Mouse (Mus musculus) testis, adult 2 months (tissue): Measurements from ENCODE around the gene Myh4. TPM values are rescaled to one million over a fixed set of nuclear protein-coding genes. Genes with fewer than 3 reads are reported as not detected.

Experiments used
- H3K27ac ChIP-seq: fragments of 200-500 bp; 2 replicates; pipeline ENCODE4 v1.5.1; 2012; ENCODE audit warnings: low read depth, low read length; ENCODE audit not compliant: control insufficient read depth, insufficient read depth
- H3K27me3 ChIP-seq: fragments of 200-500 bp; 2 replicates; pipeline ENCODE4 v1.6.1; 2012; ENCODE audit warnings: mild to moderate bottlenecking, low read length, moderate library complexity; ENCODE audit not compliant: control insufficient read depth, insufficient read depth
- H3K36me3 ChIP-seq: fragments of 200-500 bp; 2 replicates; pipeline ENCODE4 v1.6.1; 2012; ENCODE audit warnings: mild to moderate bottlenecking, low read length; ENCODE audit not compliant: control insufficient read depth, insufficient read depth
- H3K4me1 ChIP-seq: fragments of 200-500 bp; 2 replicates; pipeline ENCODE4 v1.6.1; 2012; ENCODE audit warnings: low read length; ENCODE audit not compliant: control insufficient read depth, insufficient read depth
- H3K4me3 ChIP-seq: fragments of 200-500 bp; 2 replicates; pipeline ENCODE4 v1.5.1; 2012; ENCODE audit warnings: low read depth, mild to moderate bottlenecking, low read length, moderate library complexity, mixed read lengths; ENCODE audit not compliant: control insufficient read depth
- CTCF ChIP-seq: fragments of 200-500 bp; IDR thresholded peaks from 2 replicates; pipeline ENCODE4 v1.5.1; 2012; ENCODE audit warnings: low read depth, mild to moderate bottlenecking, inconsistent platforms, low read length, moderate library complexity; ENCODE audit not compliant: control insufficient read depth, insufficient read depth, insufficient replicate concordance
- POLR2A ChIP-seq: fragments of 200-500 bp; IDR thresholded peaks from 2 replicates; pipeline ENCODE4 v1.6.1; 2012; ENCODE audit warnings: low read depth, mild to moderate bottlenecking, inconsistent platforms, low read length, moderate library complexity; ENCODE audit not compliant: control insufficient read depth
- polyA plus RNA-seq: library from polyadenylated mRNA; depleted of rRNA; stranded (reverse); fragments of >200 nt; gene quantifications from 2 replicates; pipeline ENCODE4 v1.2.3, GENCODE M21; 2012; rRNA removed

The Myh4 gene
- polyA plus RNA-seq = 0.02 TPM in 2 replicates

DNA sequence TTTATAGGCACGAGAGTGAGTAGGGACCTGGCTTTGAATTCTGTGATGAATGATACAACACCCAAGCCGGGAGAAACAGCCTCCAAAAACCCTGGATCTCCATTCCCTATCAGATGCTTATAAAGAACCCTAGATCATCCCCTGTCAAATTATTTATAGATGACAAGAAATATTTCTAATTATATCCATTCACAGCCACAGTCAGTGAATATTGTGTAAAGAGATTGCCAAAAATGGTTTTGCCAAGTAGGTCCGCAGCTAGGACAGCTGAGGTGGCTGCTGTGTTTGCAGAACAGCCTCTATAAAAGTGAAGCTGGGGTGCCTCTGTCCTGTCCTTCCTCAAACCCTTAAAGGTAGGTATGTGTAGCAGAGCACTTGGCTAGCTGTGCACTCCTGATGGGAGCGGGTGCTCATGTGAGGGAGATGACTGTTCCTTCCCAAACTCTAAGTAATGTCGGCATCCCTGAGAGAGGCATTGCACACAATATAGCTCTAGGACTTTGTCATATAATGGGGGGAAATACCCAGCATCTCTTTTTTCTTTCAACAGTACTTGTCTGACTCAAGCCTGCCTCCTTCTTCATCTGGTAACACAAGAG, at the start of gene Myh4:
Myh4 (plus strand) TSS at position 549 of the 599 bp plus-strand sequence.
- Histone ChIP-seq H3K27ac (no peak within 1 kb of the TSS), H3K36me3 (no peaks in the 10 kb centered on the region), H3K4me3 (no peak within 1 kb of the TSS), H3K27me3 (no peaks in the 10 kb centered on the region), H3K4me1 (no peaks in the 10 kb centered on the region)
- TF ChIP-seq POLR2A (no peak), CTCF (no peak)

DNA sequence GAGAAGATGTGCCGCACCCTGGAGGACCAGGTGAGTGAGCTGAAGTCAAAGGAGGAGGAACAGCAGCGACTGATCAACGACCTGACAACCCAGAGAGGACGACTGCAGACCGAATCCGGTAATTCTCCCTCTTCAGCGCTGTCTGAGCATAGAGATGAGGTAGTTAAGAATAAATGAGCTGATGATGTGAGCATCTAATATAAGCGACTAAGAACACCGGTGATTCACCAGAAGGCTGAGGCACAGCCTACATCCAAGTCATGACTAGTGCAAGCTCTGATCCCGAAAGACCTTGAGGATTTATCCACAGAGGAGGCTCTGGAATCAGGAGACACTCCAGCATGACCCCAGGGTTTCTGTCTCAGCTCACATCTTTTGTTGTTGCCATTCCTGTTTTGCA, 47.5 kb upstream of the Myh4 start:
- H3K36me3 ChIP-seq = no peaks in the 10 kb centered on the region
- no peaks in the 10 kb centered on the region for H3K4me1 ChIP-seq
- H3K4me3 ChIP-seq = no peak overlapping the region
- H3K27me3 ChIP-seq = no peaks in the 10 kb centered on the region
- H3K27ac ChIP-seq = no peak overlapping the region
- TF ChIP-seq POLR2A (no peak), CTCF (no peak)

DNA sequence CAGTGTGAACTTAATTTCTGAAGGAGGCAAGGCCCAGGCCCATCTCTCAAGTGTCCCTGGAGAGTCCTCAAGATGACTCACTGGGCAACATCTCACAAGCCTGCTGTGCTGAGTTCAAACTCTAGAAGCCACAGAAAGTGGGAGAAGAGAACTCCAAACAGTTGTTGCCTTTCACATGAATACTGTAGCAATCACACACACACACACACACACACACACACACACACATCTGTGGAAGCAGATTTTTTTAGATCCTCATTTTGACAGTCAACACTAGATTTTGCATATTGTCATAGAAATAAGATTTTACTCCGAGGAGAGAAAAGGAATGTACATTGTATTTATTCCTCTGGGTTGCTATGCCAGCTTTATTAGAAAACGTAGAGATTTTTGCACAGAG, 47.0 kb upstream of the Myh4 start:
- Histone ChIP-seq H3K4me3 (no peak overlapping the region), H3K36me3 (no peaks in the 10 kb centered on the region), H3K27me3 (no peaks in the 10 kb centered on the region), H3K4me1 (no peaks in the 10 kb centered on the region), H3K27ac (no peak overlapping the region)
- TF ChIP-seq CTCF (no peak), POLR2A (no peak)

DNA sequence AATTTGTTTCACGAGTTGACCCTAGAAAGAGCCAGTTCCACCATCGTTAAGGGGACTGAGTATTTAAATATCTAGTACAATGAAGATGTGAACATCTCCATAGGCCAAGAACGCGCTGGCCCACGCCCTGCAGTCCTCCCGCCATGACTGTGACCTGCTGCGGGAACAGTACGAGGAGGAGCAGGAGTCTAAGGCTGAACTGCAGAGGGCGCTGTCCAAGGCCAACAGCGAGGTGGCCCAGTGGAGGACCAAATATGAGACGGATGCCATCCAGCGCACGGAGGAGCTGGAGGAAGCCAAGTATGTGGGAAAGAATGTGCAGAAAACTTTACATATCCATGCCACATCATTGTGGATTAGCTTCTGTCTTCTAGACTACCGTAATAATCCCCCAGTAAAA, 46.3 kb upstream of the Myh4 start:
- H3K4me1 ChIP-seq = no peaks in the 10 kb centered on the region

DNA sequence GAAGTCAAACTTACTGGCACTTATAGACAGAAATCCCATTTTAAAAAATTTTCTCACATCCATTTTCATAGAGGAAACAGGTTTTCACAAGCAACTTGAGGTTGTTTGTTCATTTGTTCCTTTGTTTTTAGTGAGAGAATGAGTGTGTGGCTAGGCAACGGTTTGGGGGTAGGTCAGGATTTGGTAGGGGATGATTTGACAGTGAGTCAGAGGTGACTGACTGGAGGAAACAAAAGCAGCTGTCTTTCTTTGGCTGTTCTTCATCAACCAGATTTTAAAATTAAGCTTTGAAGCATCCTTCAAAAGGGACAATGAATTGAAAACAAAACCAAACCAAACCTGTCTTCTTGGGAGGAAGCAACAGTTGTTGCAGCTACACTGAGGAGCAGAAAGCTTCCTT, 38.5 kb upstream of the Myh4 start:
- Histone ChIP-seq H3K36me3 (no peaks in the 10 kb centered on the region), H3K27ac (no peak overlapping the region)
- TF ChIP-seq POLR2A = no peak
- TF ChIP-seq CTCF = no peak

More for the DNA sequence above, 46.3 kb upstream of the Myh4 start:
- Histone ChIP-seq H3K36me3 (no peaks in the 10 kb centered on the region), H3K27ac (no peak overlapping the region), H3K27me3 (no peaks in the 10 kb centered on the region), H3K4me3 (no peak overlapping the region)
- TF ChIP-seq CTCF (peak; percentile 20; the same call in 1 of the 2 replicates), POLR2A (no peak)

DNA sequence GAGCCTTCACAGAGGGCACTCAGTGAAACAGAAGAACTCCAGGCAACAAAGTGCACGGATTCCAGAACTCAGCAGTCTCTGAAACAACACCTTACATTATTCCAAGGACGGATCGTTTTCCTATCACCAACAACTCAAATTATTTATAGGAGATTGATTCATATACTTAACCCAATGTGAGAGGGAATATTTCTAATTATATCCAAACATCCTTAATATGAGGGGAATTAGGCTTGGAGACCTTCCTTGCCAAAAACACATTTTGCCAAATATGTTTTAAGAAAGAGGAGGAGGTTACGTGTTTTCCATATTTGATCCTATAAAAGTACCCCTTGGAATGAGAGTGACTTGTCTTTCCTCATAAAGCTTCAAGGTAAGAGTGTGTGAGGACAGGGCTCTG, 38.1 kb upstream of the Myh4 start, which contains the start of gene Myh1:
Myh1 (plus strand) TSS at position 301 of the 400 bp plus-strand sequence.
- Histone ChIP-seq H3K27me3 (no peaks in the 10 kb centered on the region), H3K4me3 (no peak within 1 kb of the TSS), H3K36me3 (no peaks in the 10 kb centered on the region), H3K27ac (no peak within 1 kb of the TSS), H3K4me1 (no peaks in the 10 kb centered on the region)
- TF ChIP-seq CTCF = no peak
- TF ChIP-seq POLR2A = no peak

More for the DNA sequence above, 38.5 kb upstream of the Myh4 start:
- no peaks in the 10 kb centered on the region for H3K27me3 ChIP-seq
- no peak overlapping the region for H3K4me3 ChIP-seq
- no peaks in the 10 kb centered on the region for H3K4me1 ChIP-seq

DNA sequence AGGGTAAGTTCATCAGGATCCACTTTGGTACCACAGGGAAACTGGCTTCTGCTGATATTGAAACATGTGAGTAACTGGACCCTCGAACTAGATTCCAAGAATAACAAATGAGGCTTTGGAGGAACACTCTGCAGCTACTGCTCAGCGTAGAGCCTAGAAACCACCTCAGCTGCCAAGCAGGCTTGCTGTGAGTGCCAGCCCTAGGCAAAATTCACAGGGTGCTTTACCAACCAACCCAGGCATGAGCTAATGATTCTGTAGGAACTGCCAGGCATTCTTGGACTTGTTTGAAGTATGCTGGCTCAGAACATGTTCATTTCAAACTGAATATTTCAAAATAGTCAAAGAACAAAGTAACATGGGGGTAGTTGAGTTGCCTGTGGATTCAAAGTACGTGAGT, 33.1 kb upstream of the Myh4 start:
- H3K4me3 ChIP-seq = no peak overlapping the region
- TF ChIP-seq CTCF (no peak), POLR2A (no peak)

More for the DNA sequence above, 33.1 kb upstream of the Myh4 start:
- Histone ChIP-seq H3K27me3 (no peaks in the 10 kb centered on the region), H3K27ac (no peak overlapping the region; the same call in 1 of the 2 replicates), H3K36me3 (no peaks in the 10 kb centered on the region), H3K4me1 (no peaks in the 10 kb centered on the region)
